Mouse (Mus musculus): ENCODE measurements around the gene Higd1a. TPM values are rescaled to one million over a fixed set of nuclear protein-coding genes. Genes with fewer than 3 reads are reported as not detected.

Gene Higd1a
- polyA plus RNA-seq, 1 experiment from 2014 or later = 158 TPM

Other genes with a start within 250 kb of the Higd1a start
- gene Lyzl4, start 216.3 kb downstream of the Higd1a start, polyA plus RNA-seq (2014; fragmentation: Nextera tagmentation; extraction: Ambion mirVana) = 0.22 and 0.32 TPM in 2 replicates
- 0.40 and 0.59 TPM in 2 replicates for gene Vipr1, start 215.6 kb downstream of the Higd1a start, polyA plus RNA-seq (2014; fragmentation: Nextera tagmentation; extraction: Ambion mirVana)
- 21.6 and 26.5 TPM in 2 replicates for gene Sec22c, start 152.9 kb downstream of the Higd1a start, polyA plus RNA-seq (2014; fragmentation: Nextera tagmentation; extraction: Ambion mirVana)
- gene Ss18l2, start 148.0 kb downstream of the Higd1a start, polyA plus RNA-seq (2014; fragmentation: Nextera tagmentation; extraction: Ambion mirVana) = 171 and 213 TPM in 2 replicates
- 56.2 and 64.1 TPM in 2 replicates for gene Nktr, start 139.2 kb downstream of the Higd1a start, polyA plus RNA-seq (2014; fragmentation: Nextera tagmentation; extraction: Ambion mirVana)
- gene Zfp651, start 99.0 kb downstream of the Higd1a start, polyA plus RNA-seq (2014; fragmentation: Nextera tagmentation; extraction: Ambion mirVana) = 19.1 and 21.5 TPM in 2 replicates
- gene Klhl40, start 80.8 kb downstream of the Higd1a start, polyA plus RNA-seq (2014; fragmentation: Nextera tagmentation; extraction: Ambion mirVana) = 1.6 and 2.3 TPM in 2 replicates
- 0.31 TPM in 1 of 2 replicates, not detected in the other for gene Hhatl, start 65.9 kb downstream of the Higd1a start, polyA plus RNA-seq (2014; fragmentation: Nextera tagmentation; extraction: Ambion mirVana)
- 1.9 and 2.2 TPM in 2 replicates for gene Ccdc13, start 18.9 kb downstream of the Higd1a start, polyA plus RNA-seq (2014; fragmentation: Nextera tagmentation; extraction: Ambion mirVana)
- gene Ackr2, start 40.0 kb upstream of the Higd1a start, polyA plus RNA-seq (2014; fragmentation: Nextera tagmentation; extraction: Ambion mirVana) = 2.4 and 4.1 TPM in 2 replicates
- not detected in 2 replicates for gene Cyp8b1, start 57.9 kb upstream of the Higd1a start, polyA plus RNA-seq (2014; fragmentation: Nextera tagmentation; extraction: Ambion mirVana)
- 1.7 TPM in 2 replicates for gene Fam198a, start 92.6 kb upstream of the Higd1a start, polyA plus RNA-seq (2014; fragmentation: Nextera tagmentation; extraction: Ambion mirVana)
- gene Pomgnt2, start 138.7 kb upstream of the Higd1a start, polyA plus RNA-seq (2014; fragmentation: Nextera tagmentation; extraction: Ambion mirVana) = 28.6 and 29.4 TPM in 2 replicates